Mouse (Mus musculus): ENCODE measurements around the gene Acad12. TPM values are rescaled to one million over a fixed set of nuclear protein-coding genes. Genes with fewer than 3 reads are reported as not detected.
"Not testable (repeated sequence)": the region's sequence is repeated elsewhere in the genome, so short reads cannot be mapped to it uniquely, and the experiment has no call there.

The Acad12 gene
- polyA plus RNA-seq, 1 experiment from 2014 or later = 1.3 TPM

DNA sequence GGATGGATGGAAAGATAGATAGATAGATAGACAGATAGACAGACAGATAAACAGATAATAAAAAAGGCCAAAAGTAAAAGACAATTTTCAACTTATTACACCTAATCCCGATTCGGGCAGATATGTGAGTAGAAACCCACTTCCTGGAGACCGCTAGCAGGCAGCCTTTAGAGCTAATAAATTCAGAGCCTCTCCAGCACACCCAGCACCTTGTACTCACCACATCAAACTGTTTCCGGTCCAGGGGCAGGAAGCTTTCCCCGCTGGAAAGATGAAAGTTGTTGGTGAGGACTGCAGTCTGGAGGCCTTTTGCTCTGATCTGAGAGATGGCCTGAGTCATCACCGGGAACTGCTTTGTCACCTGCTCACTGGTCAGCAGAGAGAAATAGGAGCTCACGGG lies 30.4 kb upstream of the Acad12 start:
- Histone ChIP-seq H3K36me3 (no peaks in the 10 kb centered on the region), H3K27ac (replicated peaks) (no peak overlapping the region), H3K27me3 (no peaks in the 10 kb centered on the region), H3K9ac (no peak overlapping the region), H3K4me3 (no peak overlapping the region), H3K4me2 (no peak overlapping the region), H3K4me1 (replicated peaks) (no peaks in the 10 kb centered on the region), H3K9me3 (no peaks in the 10 kb centered on the region)
- ATAC-seq (ENCODE audit: low FRiP score, low read depth) = no peak
- WGBS = 80% methylated on average over 7 of the region's 7 CpGs

GRCm38 (mm10) chr5:121639601-121640000 lies 20.9 kb upstream of the Acad12 start:
- no peak overlapping the region for H3K4me2 ChIP-seq
- ATAC-seq (ENCODE audit: low FRiP score, low read depth) = no peak
- H3K27me3 ChIP-seq = no peaks in the 10 kb centered on the region
- no peaks in the 10 kb centered on the region for H3K9me3 ChIP-seq
- H3K4me1 ChIP-seq (replicated peaks) = no peaks in the 10 kb centered on the region
- 93% methylated on average over 9 of the region's 9 CpGs for WGBS
- no peak overlapping the region for H3K4me3 ChIP-seq
- no peak overlapping the region for H3K27ac ChIP-seq (replicated peaks)
- no peak overlapping the region for H3K9ac ChIP-seq
- no peaks in the 10 kb centered on the region for H3K36me3 ChIP-seq

GRCm38 (mm10) chr5:121637296-121637695 lies 18.6 kb upstream of the Acad12 start:
- Histone ChIP-seq H3K27ac (replicated peaks) (no peak overlapping the region), H3K4me2 (no peak overlapping the region), H3K4me3 (no peak overlapping the region), H3K9ac (no peak overlapping the region), H3K4me1 (replicated peaks) (no peaks in the 10 kb centered on the region), H3K27me3 (no peaks in the 10 kb centered on the region), H3K36me3 (no peaks in the 10 kb centered on the region), H3K9me3 (no peaks in the 10 kb centered on the region)
- no peak for ATAC-seq (ENCODE audit: low FRiP score, low read depth)
- 90% methylated on average over 6 of the region's 6 CpGs for WGBS

GRCm38 (mm10) chr5:121634668-121635067 lies 15.9 kb upstream of the Acad12 start:
- no peaks in the 10 kb centered on the region for H3K9me3 ChIP-seq
- ATAC-seq (ENCODE audit: low FRiP score, low read depth) = no peak
- H3K27ac ChIP-seq (replicated peaks) = no peak overlapping the region
- H3K9ac ChIP-seq = no peak overlapping the region
- H3K27me3 ChIP-seq = no peaks in the 10 kb centered on the region
- WGBS = 95% methylated on average over 5 of the region's 5 CpGs
- no peaks in the 10 kb centered on the region for H3K36me3 ChIP-seq
- no peak overlapping the region for H3K4me2 ChIP-seq
- no peak overlapping the region for H3K4me3 ChIP-seq
- H3K4me1 ChIP-seq (replicated peaks) = no peaks in the 10 kb centered on the region

GRCm38 (mm10) chr5:121632804-121633203 lies 14.1 kb upstream of the Acad12 start:
- ATAC-seq (ENCODE audit: low FRiP score, low read depth) = no peak
- H3K27ac ChIP-seq (replicated peaks) = no peak overlapping the region
- H3K4me3 ChIP-seq = no peak overlapping the region
- no peaks in the 10 kb centered on the region for H3K9me3 ChIP-seq
- H3K9ac ChIP-seq = no peak overlapping the region
- no peaks in the 10 kb centered on the region for H3K36me3 ChIP-seq
- 41% methylated on average over 3 of the region's 3 CpGs for WGBS
- H3K27me3 ChIP-seq = no peaks in the 10 kb centered on the region
- H3K4me2 ChIP-seq = no peak overlapping the region
- no peaks in the 10 kb centered on the region for H3K4me1 ChIP-seq (replicated peaks)

GRCm38 (mm10) chr5:121631106-121631647 lies 12.4 kb upstream of the Acad12 start:
- H3K9ac ChIP-seq; H3K9me3 ChIP-seq; H3K27ac ChIP-seq (replicated peaks); H3K27me3 ChIP-seq; ATAC-seq (ENCODE audit: low FRiP score, low read depth); H3K4me2 ChIP-seq; H3K4me3 ChIP-seq; H3K36me3 ChIP-seq; H3K4me1 ChIP-seq (replicated peaks): not testable (repeated sequence)
- WGBS = 49% methylated on average over 9 of the region's 9 CpGs

DNA sequence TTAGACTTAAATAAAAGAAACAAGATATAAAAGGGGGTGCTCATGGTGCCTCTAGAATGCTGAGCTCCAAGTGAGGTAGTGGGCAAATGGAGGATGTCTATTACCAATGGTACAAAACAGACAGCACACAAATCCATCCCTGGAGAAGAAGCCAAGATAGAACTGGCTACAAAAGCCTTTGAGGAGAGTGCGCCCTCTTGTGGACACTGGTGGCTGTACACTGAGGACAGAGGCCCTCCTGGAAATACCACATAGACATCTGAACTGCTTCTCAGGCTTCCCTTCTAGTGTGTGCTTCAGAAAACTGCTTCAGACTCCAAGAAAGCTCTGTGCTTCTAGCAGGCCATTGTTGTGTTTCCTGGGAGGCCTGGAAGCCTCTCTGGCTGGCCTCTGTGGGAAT lies 9.1 kb upstream of the Acad12 start:
- 5% methylated on average over 1 of the region's 1 CpGs for WGBS
- Histone ChIP-seq H3K27me3 (no peaks in the 10 kb centered on the region), H3K9me3 (no peaks in the 10 kb centered on the region), H3K4me3 (no peak overlapping the region), H3K4me1 (replicated peaks) (no peaks in the 10 kb centered on the region), H3K36me3 (no peaks in the 10 kb centered on the region), H3K4me2 (no peak overlapping the region), H3K9ac (no peak overlapping the region), H3K27ac (replicated peaks) (no peak overlapping the region)
- no peak for ATAC-seq (ENCODE audit: low FRiP score, low read depth)

- 93% methylated on average over 3 of the region's 3 CpGs for WGBS
- H3K4me1 ChIP-seq (replicated peaks) = peaks cover 13% of the 10 kb centered on the region
- H3K27ac ChIP-seq (replicated peaks) = no peak overlapping the region
- no peak overlapping the region for H3K9ac ChIP-seq
- H3K4me3 ChIP-seq = no peak overlapping the region
- H3K27me3 ChIP-seq = no peaks in the 10 kb centered on the region
- ATAC-seq (ENCODE audit: low FRiP score, low read depth) = no peak
- no peaks in the 10 kb centered on the region for H3K9me3 ChIP-seq
- no peaks in the 10 kb centered on the region for H3K36me3 ChIP-seq
- no peak overlapping the region for H3K4me2 ChIP-seq
Measured at GRCm38 (mm10) chr5:121623241-121623640, 4.5 kb upstream of the Acad12 start.

GRCm38 (mm10) chr5:121621102-121621501 lies 2.4 kb upstream of the Acad12 start:
- H3K9ac ChIP-seq = no peak overlapping the region
- no peak overlapping the region for H3K4me2 ChIP-seq
- ATAC-seq (ENCODE audit: low FRiP score, low read depth) = no peak
- peaks cover 13% of the 10 kb centered on the region for H3K4me1 ChIP-seq (replicated peaks)
- no peaks in the 10 kb centered on the region for H3K9me3 ChIP-seq
- no peaks in the 10 kb centered on the region for H3K27me3 ChIP-seq
- no peaks in the 10 kb centered on the region for H3K36me3 ChIP-seq
- 95% methylated on average over 5 of the region's 5 CpGs for WGBS
- no peak overlapping the region for H3K4me3 ChIP-seq
- H3K27ac ChIP-seq (replicated peaks) = no peak overlapping the region

GRCm38 (mm10) chr5:121614921-121615320 lies 3.8 kb downstream of the Acad12 start:
- whole genome bisulfite sequencing = 84% methylated on average over 3 of the region's 3 CpGs

GRCm38 (mm10) chr5:121612036-121612435 lies 6.7 kb downstream of the Acad12 start:
- H3K9ac ChIP-seq = no peak overlapping the region
- no peaks in the 10 kb centered on the region for H3K9me3 ChIP-seq
- no peak overlapping the region for H3K27ac ChIP-seq (replicated peaks)
- H3K4me3 ChIP-seq = no peak overlapping the region
- 87% methylated on average over 6 of the region's 6 CpGs for WGBS
- no peak for ATAC-seq (ENCODE audit: low FRiP score, low read depth)
- H3K4me1 ChIP-seq (replicated peaks) = no peaks in the 10 kb centered on the region
- no peak overlapping the region for H3K4me2 ChIP-seq
- no peaks in the 10 kb centered on the region for H3K36me3 ChIP-seq
- H3K27me3 ChIP-seq = no peaks in the 10 kb centered on the region

More at GRCm38 (mm10) chr5:121614921-121615320, 3.8 kb downstream of the Acad12 start:
- H3K4me3 ChIP-seq; H3K27me3 ChIP-seq; H3K36me3 ChIP-seq; H3K4me2 ChIP-seq; H3K27ac ChIP-seq (replicated peaks); H3K9ac ChIP-seq; H3K4me1 ChIP-seq (replicated peaks); ATAC-seq (ENCODE audit: low FRiP score, low read depth); H3K9me3 ChIP-seq: not testable (repeated sequence)

DNA sequence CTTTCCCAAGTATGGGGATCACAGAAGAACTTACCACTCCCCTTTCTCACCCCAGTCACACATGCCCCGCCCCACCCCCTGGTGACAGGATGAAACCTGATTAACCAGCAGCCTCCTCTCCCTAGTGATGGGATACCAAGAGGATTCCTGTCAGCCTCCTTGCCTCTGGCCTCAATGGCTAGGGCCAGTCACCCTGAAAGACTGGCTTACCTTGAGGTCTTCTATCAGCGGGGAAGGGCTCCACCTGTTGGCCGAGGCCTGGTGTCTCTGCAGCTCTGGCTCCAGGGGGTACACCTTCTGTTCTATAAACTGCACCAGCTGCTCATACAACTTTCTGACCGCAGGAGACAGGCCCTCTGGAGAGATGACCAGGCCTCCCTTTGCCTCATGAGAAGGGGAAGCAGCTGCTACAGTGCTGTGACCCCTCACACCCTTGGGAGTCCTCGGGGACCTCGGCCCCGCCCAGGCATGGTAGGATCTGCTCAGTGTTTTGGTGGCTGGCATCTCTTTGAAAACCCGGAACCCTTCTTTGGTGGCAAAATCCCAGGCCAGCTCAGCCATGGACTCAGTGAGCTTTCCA lies 9.1 kb downstream of the Acad12 start:
- not testable (repeated sequence) for H3K36me3 ChIP-seq; H3K9ac ChIP-seq; H3K4me3 ChIP-seq; H3K9me3 ChIP-seq; H3K4me2 ChIP-seq; H3K27me3 ChIP-seq; H3K27ac ChIP-seq (replicated peaks); ATAC-seq (ENCODE audit: low FRiP score, low read depth); H3K4me1 ChIP-seq (replicated peaks)
- WGBS = 55% methylated on average over 8 of the region's 8 CpGs

GRCm38 (mm10) chr5:121606151-121606550 lies 12.6 kb downstream of the Acad12 start:
- no peaks in the 10 kb centered on the region for H3K36me3 ChIP-seq
- no peak overlapping the region for H3K4me3 ChIP-seq
- no peak overlapping the region for H3K9ac ChIP-seq
- H3K27me3 ChIP-seq = no peaks in the 10 kb centered on the region
- ATAC-seq (ENCODE audit: low FRiP score, low read depth) = no peak
- peaks cover 4% of the 10 kb centered on the region; the same call in 1 of the 2 replicates for H3K4me1 ChIP-seq (replicated peaks)
- 2% methylated on average over 2 of the region's 2 CpGs for WGBS
- no peak overlapping the region for H3K27ac ChIP-seq (replicated peaks)
- no peaks in the 10 kb centered on the region for H3K9me3 ChIP-seq
- H3K4me2 ChIP-seq = no peak overlapping the region

Data from hindbrain, embryonic 15.5 days (tissue).